Mouse (Mus musculus) myocyte (in vitro differentiated cells): ENCODE measurements at regions not wholly inside any gene's neighbourhood (a gene's known extent, or its start where the extent isn't known, plus 50 kb on each side); places are given as distances from the start of the nearest gene placed in this dataset.

Experiments
- CEBPB ChIP-seq: IDR thresholded peaks from 2 replicates; pipeline ENCODE4 v1.6.1; 2011; ENCODE audit warnings: mild to moderate bottlenecking, moderate library complexity; ENCODE audit not compliant: poor library complexity, insufficient read depth, severe bottlenecking
- POLR2A ChIP-seq: IDR thresholded peaks from one replicate; pipeline ENCODE4 v1.6.1; 2011; ENCODE audit warnings: low read depth, mild to moderate bottlenecking, control low read depth, moderate library complexity; ENCODE audit not compliant: insufficient read length
- SRF ChIP-seq: IDR thresholded peaks from one replicate; pipeline ENCODE4 v1.6.1; 2011; ENCODE audit warnings: low read depth; ENCODE audit not compliant: control insufficient read depth, insufficient read length
- TCF12 ChIP-seq: IDR thresholded peaks from one replicate; pipeline ENCODE4 v1.6.1; 2011; ENCODE audit warnings: mild to moderate bottlenecking, control low read depth; ENCODE audit not compliant: poor library complexity, insufficient read depth, severe bottlenecking
- USF1 ChIP-seq: IDR thresholded peaks from one replicate; pipeline ENCODE4 v1.6.1; 2011; ENCODE audit warnings: low read depth, mild to moderate bottlenecking, control low read depth, moderate library complexity

- TF ChIP-seq POLR2A (no peak), USF1 (no peak), TCF12 (no peak), SRF (no peak), CEBPB (no peak)
Measured at GRCm38 (mm10) chr16:95825723-95826122, 123.8 kb downstream of the Ets2 start.
